Mouse (Mus musculus) ES-E14 (cell line): ENCODE measurements around the gene Cald1.

Source experiments
- CHD2 ChIP-seq: IDR thresholded peaks from 2 replicates; pipeline ENCODE4 v1.6.1; 2014; ENCODE audit warnings: mild to moderate bottlenecking, low read depth, low read length, inconsistent platforms
- HCFC1 ChIP-seq: IDR thresholded peaks from 2 replicates; pipeline ENCODE4 v1.6.1; 2012; ENCODE audit warnings: low read length, inconsistent platforms, borderline replicate concordance; ENCODE audit not compliant: insufficient read depth
- MAFK ChIP-seq: IDR thresholded peaks from 2 replicates; pipeline ENCODE4 v1.6.1; 2014; ENCODE audit warnings: mild to moderate bottlenecking, low read depth, low read length, inconsistent platforms; ENCODE audit not compliant: insufficient read depth
- ZC3H11A ChIP-seq: IDR thresholded peaks from 2 replicates; pipeline ENCODE4 v1.6.1; 2012; ENCODE audit warnings: low read depth, mild to moderate bottlenecking, inconsistent platforms, low read length, borderline replicate concordance
- ZNF384 ChIP-seq: IDR thresholded peaks from 2 replicates; pipeline ENCODE4 v1.6.1; 2012; ENCODE audit warnings: low read depth, low read length, inconsistent platforms

GRCm38 (mm10) chr6:34810651-34811050, 212.4 kb downstream of the Cald1 start:
- TF ChIP-seq ZNF384 = no peak
- TF ChIP-seq HCFC1 = no peak
- no peak for TF ChIP-seq ZC3H11A
- no peak for TF ChIP-seq MAFK
- TF ChIP-seq CHD2 = no peak
